Mouse (Mus musculus) megakaryocyte, embryonic 14.5 days (primary cell): Measurements from ENCODE around the gene Slc35e2.

Experiments used
- FLI1 ChIP-seq: IDR thresholded peaks from 2 replicates; pipeline ENCODE4 v1.6.1; 2012; ENCODE audit warnings: low read length, inconsistent platforms, mixed read lengths
- GATA1 ChIP-seq: IDR thresholded peaks from 3 replicates; pipeline ENCODE4 v1.6.1; 2012; ENCODE audit warnings: mixed read lengths, low read length, inconsistent platforms, borderline replicate concordance

- TF ChIP-seq GATA1 (no peak), FLI1 (no peak)
These were observed 31.4 kb upstream of the Slc35e2 start for GRCm38 (mm10) chr4:155569818-155570217.
